ENCODE assay signal across 23 mouse cellular contexts in genomic region chr11:119997351-119997750, GRCm38 (mm10). TPM values are rescaled to one million over a fixed set of nuclear protein-coding genes. Genes with fewer than 3 reads are reported as not detected.
DNase-seq lines count a peak whose midpoint lies in the region; TF ChIP-seq lines count a peak whose summit lies in the region.
"Had no signal": no experiment of that assay in that cellular context is flagged by ENCODE, and none has a peak within 500 bp of the region (broad histone marks: within the 10 kb centered on the region; RNA-seq: fewer than 3 reads in every experiment).

No protein-coding gene starts in this region.

- TF ChIP-seq CTCF in layer of hippocampus, adult 2 months (conservative IDR thresholded peaks at IDR 0.05), result no peak

- H3K27ac ChIP-seq in layer of hippocampus, adult 2 months, result peak overlapping the region; percentile 33; the same call in 1 of the 2 replicates
- H3K27ac ChIP-seq: forebrain, embryonic 10.5 days; forebrain, embryonic 13.5 days; heart, embryonic 15.5 days; hindbrain, embryonic 12.5 days; intestine, embryonic 15.5 days had no signal

- intact Hi-C loops in heart, postnatal 14 days (cut with DNase I), result no loop called here

- no peak overlapping the region for H3K4me3 ChIP-seq in layer of hippocampus, adult 2 months
- H3K4me3 ChIP-seq: forebrain, embryonic 10.5 days; forebrain, embryonic 13.5 days; heart, embryonic 12.5 days; heart, embryonic 15.5 days; hindbrain, embryonic 12.5 days; intestine, embryonic 15.5 days had no signal

- DNase-seq in adrenal gland, adult (ENCODE audit: inconsistent age in 2 of 2, low spot score in 1 of 2), result peak; percentile 67 to 80
- DNase-seq in adrenal gland, postnatal 4 days (ENCODE audit: low spot score in 2 of 2), result no peak
- peak; percentile 64 for DNase-seq in adrenal gland, postnatal 14 days
- DNase-seq in adrenal gland, adult 18-20 months (ENCODE audit: low spot score in 2 of 2), result no peak
- DNase-seq in layer of hippocampus, adult 2 months (ENCODE audit: low spot score in 2 of 2), result no peak
- DNase-seq in layer of hippocampus, adult 9-11 months, result no peak
- peak; percentile 59 to 65 for DNase-seq in adrenal gland, postnatal 36 days
- DNase-seq in heart, postnatal 14 days, result no peak
- DNase-seq: cerebellum, adult 11-12 months; cerebellum, adult 8-10 months; cerebellum, postnatal 10 days; cerebellum, postnatal 36 days; gastrocnemius, postnatal 25 days; heart, adult 18-20 months; heart, postnatal 10 days; heart, postnatal 4 days; kidney, adult 11 months had no signal

RNA-seq across cellular contexts. Expression of gene Aatk, which starts 49.6 kb away (rescaled TPM):
- 10 to 100 TPM; 30.1 to 30.9 TPM for total RNA-seq in adrenal gland, postnatal 4 days (2021)
- 13.7 and 15.7 TPM in 2 replicates for total RNA-seq in adrenal gland, postnatal 14 days (2021)
- total RNA-seq in adrenal gland, adult 18-20 months (2021), result 10 to 100 TPM; 10.3 to 22.0 TPM
- 100 to 1,000 TPM; 196 to 207 TPM for total RNA-seq in layer of hippocampus, adult 2 months (2021)
- total RNA-seq in adrenal gland, postnatal 36 days (2021), result 10 to 100 TPM in 1 of 2 experiments, 1 to 10 TPM in 1; 9.2 to 13.2 TPM
- 1 to 10 TPM; 3.7 to 9.0 TPM for total RNA-seq in heart, postnatal 14 days (2021)

RNA-seq across cellular contexts. Expression of gene Baiap2, which starts 54.8 kb away (rescaled TPM):
- 10 to 100 TPM; 24.1 to 26.5 TPM for total RNA-seq in adrenal gland, postnatal 4 days (2021)
- total RNA-seq in adrenal gland, postnatal 14 days (2021), result 20.8 TPM in 2 replicates
- 10 to 100 TPM; 16.5 to 31.7 TPM for total RNA-seq in adrenal gland, adult 18-20 months (2021)
- 100 to 1,000 TPM; 244 to 257 TPM for total RNA-seq in layer of hippocampus, adult 2 months (2021)
- 10 to 100 TPM; 11.3 to 24.0 TPM for total RNA-seq in adrenal gland, postnatal 36 days (2021)
- total RNA-seq in heart, postnatal 14 days (2021), result 10 to 100 TPM in 1 of 2 experiments, 1 to 10 TPM in 1; 9.2 to 10.3 TPM

Comparison
In these comparisons a context has a peak if more than half of its experiments do, and no peak if none do; other contexts are left out.
1. DNase-seq: peak in adrenal gland, adult (2 of 2), adrenal gland, postnatal 14 days (single experiment) and adrenal gland, postnatal 36 days (2 of 2); none in adrenal gland, postnatal 4 days (0 of 2), adrenal gland, adult 18-20 months (0 of 2), layer of hippocampus, adult 2 months (0 of 2), layer of hippocampus, adult 9-11 months (single experiment) and heart, postnatal 14 days (0 of 2).
2. RNA of gene Aatk, which starts 49.6 kb away (total RNA-seq): 196 to 207 TPM in layer of hippocampus, adult 2 months; 30.1 to 30.9 TPM in adrenal gland, postnatal 4 days, 10.3 to 22.0 TPM in adrenal gland, adult 18-20 months, 13.7 to 15.7 TPM in adrenal gland, postnatal 14 days, 9.2 to 13.2 TPM in adrenal gland, postnatal 36 days and 3.7 to 9.0 TPM in heart, postnatal 14 days; every median in the first group is over 4 times any median in the second.
3. RNA of gene Baiap2, which starts 54.8 kb away (total RNA-seq): 244 to 257 TPM in layer of hippocampus, adult 2 months; 16.5 to 31.7 TPM in adrenal gland, adult 18-20 months, 24.1 to 26.5 TPM in adrenal gland, postnatal 4 days, 11.3 to 24.0 TPM in adrenal gland, postnatal 36 days, 20.8 TPM in adrenal gland, postnatal 14 days and 9.2 to 10.3 TPM in heart, postnatal 14 days; every median in the first group is over 4 times any median in the second.